Mouse (Mus musculus): ENCODE data around the gene Tdrd1. TPM values are rescaled to one million over a fixed set of nuclear protein-coding genes. Genes with fewer than 3 reads are reported as not detected.
"Not testable (repeated sequence)": the region's sequence is repeated elsewhere in the genome, so short reads cannot be mapped to it uniquely, and the experiment has no call there.

The Tdrd1 gene
- 0.68 and 0.95 TPM in 2 replicates for polyA plus RNA-seq (2014; fragmentation: Nextera tagmentation; extraction: Ambion mirVana)

DNA sequence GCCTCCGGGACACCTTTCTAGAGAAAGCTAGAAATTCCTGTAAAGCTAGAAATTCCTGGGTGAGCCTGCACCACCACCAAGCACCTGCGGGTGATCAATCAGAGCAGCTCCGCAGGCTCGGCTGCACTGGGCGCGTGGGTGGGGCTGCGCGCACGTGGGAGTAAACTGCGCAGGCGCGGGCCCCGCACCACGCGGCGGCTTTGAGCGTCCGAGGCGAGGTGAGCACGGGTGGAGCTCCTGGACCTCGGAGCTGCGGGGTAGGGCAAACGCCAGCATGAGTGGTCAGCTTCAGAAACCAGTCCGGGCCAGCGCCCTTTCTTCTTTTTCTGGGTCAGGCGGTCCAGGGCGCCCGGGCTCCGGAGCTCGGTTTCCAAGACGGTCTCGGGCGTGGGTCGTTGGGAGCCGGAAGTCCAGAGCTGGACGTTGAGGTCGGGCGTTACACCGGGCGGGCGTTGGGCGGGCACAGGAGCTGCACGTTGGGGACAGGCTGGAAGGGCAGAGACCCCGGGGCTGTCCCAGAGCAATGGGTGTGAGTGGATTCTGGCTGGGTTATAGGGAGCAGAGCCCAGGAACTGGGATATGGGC, at the start of gene Tdrd1:
TSS of gene Tdrd1 (plus strand) at position 163 of the 585 bp plus-strand sequence.
- Histone ChIP-seq H3K9ac (ENCODE audit: low read depth, low read length) (no peak within 1 kb of the TSS), H3K36me3 (ENCODE audit: control insufficient read depth, insufficient read depth, low read length) (no peaks in the 10 kb centered on the region), H3K4me3 (ENCODE audit: low read depth, low read length) (no peak within 1 kb of the TSS), H3K4me2 (replicated peaks; ENCODE audit: low read depth, low read length) (no peak within 1 kb of the TSS), H3K27me3 (ENCODE audit: control insufficient read depth, insufficient read depth, low read length) (no peaks in the 10 kb centered on the region), H3K4me1 (replicated peaks; ENCODE audit: control insufficient read depth, insufficient read depth, low read length) (no peaks in the 10 kb centered on the region), H3K9me3 (ENCODE audit: control insufficient read depth, low read length) (no peaks in the 10 kb centered on the region), H3K27ac (ENCODE audit: low read depth, low read length) (no peak within 1 kb of the TSS)
- 63% methylated on average over 44 of the region's 44 CpGs for WGBS
- DNase-seq (ENCODE audit: low spot score), result peak; percentile 28
- ATAC-seq (ENCODE audit: low FRiP score), result no peak

DNA sequence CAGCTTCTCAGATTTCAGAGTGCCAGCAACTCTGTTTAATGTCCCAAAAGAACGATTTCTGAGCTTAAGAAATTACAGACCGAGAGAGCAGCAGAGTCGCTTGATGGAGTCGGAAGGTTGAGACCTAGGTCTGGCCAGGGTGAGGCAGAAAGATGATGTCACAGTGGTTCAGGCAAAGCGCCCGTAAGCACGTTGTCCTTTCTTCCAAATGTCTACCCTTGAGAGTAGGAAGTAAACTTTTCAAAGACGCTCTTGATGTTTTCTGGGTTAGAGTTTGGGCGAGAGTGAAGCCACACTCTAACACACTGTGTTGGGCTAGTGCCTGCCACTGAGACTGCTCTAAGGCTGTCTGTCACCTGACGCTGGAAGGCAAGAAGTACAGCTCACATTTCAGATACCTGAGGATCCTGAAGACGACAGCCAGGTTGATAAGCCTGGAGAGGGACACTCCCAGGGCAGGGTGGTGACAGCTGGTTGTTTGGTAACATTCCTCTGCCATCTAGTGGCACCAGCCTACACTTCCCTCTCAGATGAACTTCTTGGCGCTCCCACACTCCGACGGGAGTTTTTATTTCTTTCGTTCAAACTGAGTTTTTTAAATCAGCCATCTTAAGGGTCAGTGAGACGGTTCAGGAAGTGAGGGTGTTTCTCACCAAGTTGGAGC, 49.2 kb upstream of the Tdrd1 start:
- H3K9me3 ChIP-seq (ENCODE audit: control insufficient read depth, low read length), result no peaks in the 10 kb centered on the region
- 46% methylated on average over 16 of the region's 16 CpGs for WGBS
- H3K27me3 ChIP-seq (ENCODE audit: control insufficient read depth, insufficient read depth, low read length), result peaks cover 3% of the 10 kb centered on the region; the same call in 1 of the 2 replicates
- H3K36me3 ChIP-seq (ENCODE audit: control insufficient read depth, insufficient read depth, low read length), result no peaks in the 10 kb centered on the region
- H3K4me2 ChIP-seq (replicated peaks; ENCODE audit: low read depth, low read length), result no peak overlapping the region
- DNase-seq (ENCODE audit: low spot score), result peak; percentile 47
- no peak overlapping the region for H3K4me3 ChIP-seq (ENCODE audit: low read depth, low read length)
- no peak for ATAC-seq (ENCODE audit: low FRiP score)
- no peak overlapping the region for H3K27ac ChIP-seq (ENCODE audit: low read depth, low read length)
- 0 out of 2 replicates have a peak, but pooled peaks cover 2% of the 10 kb centered on the region for H3K4me1 ChIP-seq (replicated peaks; ENCODE audit: control insufficient read depth, insufficient read depth, low read length)
- no peak overlapping the region for H3K9ac ChIP-seq (ENCODE audit: low read depth, low read length)

DNA sequence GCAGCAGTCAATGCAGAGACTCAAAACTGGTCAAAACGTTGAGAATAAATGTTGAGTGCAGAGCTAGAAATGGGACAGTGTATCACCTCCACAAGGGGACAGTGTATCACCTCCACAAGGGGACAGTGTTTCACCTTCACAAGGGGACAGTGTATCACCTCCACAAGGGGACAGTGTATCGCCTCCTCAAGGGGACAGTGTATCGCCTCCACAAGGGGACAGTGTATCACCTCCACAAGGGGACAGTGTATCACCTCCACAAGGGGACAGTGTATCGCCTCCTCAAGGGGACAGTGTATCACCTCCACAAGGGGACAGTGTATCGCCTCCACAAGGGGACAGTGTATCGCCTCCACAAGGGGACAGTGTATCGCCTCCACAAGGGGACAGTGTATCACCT, 47.5 kb upstream of the Tdrd1 start:
- not testable (repeated sequence) for H3K27me3 ChIP-seq (ENCODE audit: control insufficient read depth, insufficient read depth, low read length)

DNA sequence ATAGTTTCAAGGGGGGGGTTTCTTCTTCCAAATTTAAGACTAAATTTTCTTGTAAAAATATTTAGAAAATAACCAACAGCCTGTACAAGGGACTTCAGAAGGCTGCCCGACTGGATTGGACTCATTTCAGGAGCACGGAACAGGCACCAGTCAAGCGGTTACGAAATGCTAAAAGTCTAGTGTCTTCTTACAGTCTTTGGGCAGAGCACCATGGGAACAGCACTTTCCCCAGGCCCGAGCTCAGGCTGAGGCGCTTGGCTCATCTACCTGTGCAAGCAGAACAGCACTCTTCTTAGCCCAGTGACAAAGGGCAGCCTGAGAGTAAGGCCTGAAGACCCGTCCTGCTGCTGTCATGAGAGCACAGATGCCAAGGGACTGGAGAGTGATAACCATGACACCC, 38.1 kb upstream of the Tdrd1 start:
- no peaks in the 10 kb centered on the region for H3K27me3 ChIP-seq (ENCODE audit: control insufficient read depth, insufficient read depth, low read length)
- no peaks in the 10 kb centered on the region for H3K4me1 ChIP-seq (replicated peaks; ENCODE audit: control insufficient read depth, insufficient read depth, low read length)
- WGBS, result 89% methylated on average over 7 of the region's 7 CpGs
- H3K9ac ChIP-seq (ENCODE audit: low read depth, low read length), result no peak overlapping the region
- no peak overlapping the region for H3K27ac ChIP-seq (ENCODE audit: low read depth, low read length)
- H3K9me3 ChIP-seq (ENCODE audit: control insufficient read depth, low read length), result no peaks in the 10 kb centered on the region
- no peak overlapping the region for H3K4me2 ChIP-seq (replicated peaks; ENCODE audit: low read depth, low read length)
- H3K36me3 ChIP-seq (ENCODE audit: control insufficient read depth, insufficient read depth, low read length), result peaks cover 4% of the 10 kb centered on the region; the same call in 1 of the 2 replicates
- ATAC-seq (ENCODE audit: low FRiP score), result no peak
- H3K4me3 ChIP-seq (ENCODE audit: low read depth, low read length), result no peak overlapping the region
- no peak for DNase-seq (ENCODE audit: low spot score)

More for the DNA sequence above, 47.5 kb upstream of the Tdrd1 start:
- not testable (repeated sequence) for H3K9ac ChIP-seq (ENCODE audit: low read depth, low read length); H3K4me1 ChIP-seq (replicated peaks; ENCODE audit: control insufficient read depth, insufficient read depth, low read length); H3K27ac ChIP-seq (ENCODE audit: low read depth, low read length); H3K9me3 ChIP-seq (ENCODE audit: control insufficient read depth, low read length); H3K4me2 ChIP-seq (replicated peaks; ENCODE audit: low read depth, low read length); ATAC-seq (ENCODE audit: low FRiP score); DNase-seq (ENCODE audit: low spot score); H3K4me3 ChIP-seq (ENCODE audit: low read depth, low read length); H3K36me3 ChIP-seq (ENCODE audit: control insufficient read depth, insufficient read depth, low read length)
- 91% methylated on average over 7 of the region's 7 CpGs for WGBS

DNA sequence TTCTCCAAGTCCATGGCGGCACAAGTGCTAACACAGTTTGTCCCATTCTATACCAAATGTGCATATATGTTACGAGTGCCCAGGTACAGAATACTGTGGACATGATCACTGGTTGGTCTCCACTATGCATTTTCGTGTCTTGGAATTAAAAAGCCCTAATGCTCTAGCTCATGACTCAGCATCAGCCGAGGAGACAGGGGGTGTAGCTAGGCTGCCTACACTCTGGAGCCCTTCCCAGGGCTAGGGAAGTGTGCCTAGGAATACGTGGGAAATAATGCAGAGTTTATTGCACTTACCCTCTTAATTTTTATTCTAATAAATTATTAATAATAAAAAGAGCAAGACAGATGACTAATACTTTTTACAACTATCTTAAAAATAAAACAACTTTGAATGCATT, 37.1 kb upstream of the Tdrd1 start:
- Histone ChIP-seq H3K4me2 (replicated peaks; ENCODE audit: low read depth, low read length) (no peak overlapping the region), H3K27ac (ENCODE audit: low read depth, low read length) (no peak overlapping the region), H3K27me3 (ENCODE audit: control insufficient read depth, insufficient read depth, low read length) (no peaks in the 10 kb centered on the region), H3K9me3 (ENCODE audit: control insufficient read depth, low read length) (no peaks in the 10 kb centered on the region), H3K9ac (ENCODE audit: low read depth, low read length) (no peak overlapping the region), H3K4me1 (replicated peaks; ENCODE audit: control insufficient read depth, insufficient read depth, low read length) (no peaks in the 10 kb centered on the region), H3K4me3 (ENCODE audit: low read depth, low read length) (no peak overlapping the region), H3K36me3 (ENCODE audit: control insufficient read depth, insufficient read depth, low read length) (peaks cover 7% of the 10 kb centered on the region; the same call in 1 of the 2 replicates)
- WGBS, result 95% methylated on average over 5 of the region's 5 CpGs
- DNase-seq (ENCODE audit: low spot score) (no peak), ATAC-seq (ENCODE audit: low FRiP score) (no peak)

DNA sequence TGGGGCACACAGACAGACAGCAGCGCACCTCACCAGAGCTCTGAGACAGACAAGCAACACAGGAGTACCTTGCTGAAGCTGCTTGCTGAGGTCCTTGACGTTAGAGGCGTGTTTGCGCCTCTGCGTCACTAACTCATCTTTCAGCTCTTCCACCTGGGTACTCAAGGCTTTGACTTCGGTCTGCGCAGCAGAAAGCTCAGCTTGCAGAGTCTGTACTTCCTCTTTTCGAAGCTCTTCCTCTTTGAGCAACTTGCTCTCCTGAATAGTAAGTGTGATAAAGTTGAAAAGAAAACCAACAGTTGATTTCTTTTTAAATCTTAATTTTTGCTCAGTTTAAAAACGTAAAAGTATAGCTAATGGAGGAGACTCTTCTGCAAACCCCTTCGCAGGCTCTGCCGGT, 28.6 kb upstream of the Tdrd1 start:
- Histone ChIP-seq H3K36me3 (ENCODE audit: control insufficient read depth, insufficient read depth, low read length) (peaks cover 9% of the 10 kb centered on the region; the same call in 1 of the 2 replicates), H3K4me1 (replicated peaks; ENCODE audit: control insufficient read depth, insufficient read depth, low read length) (no peaks in the 10 kb centered on the region), H3K4me2 (replicated peaks; ENCODE audit: low read depth, low read length) (no peak overlapping the region), H3K4me3 (ENCODE audit: low read depth, low read length) (no peak overlapping the region), H3K27ac (ENCODE audit: low read depth, low read length) (no peak overlapping the region), H3K9ac (ENCODE audit: low read depth, low read length) (no peak overlapping the region), H3K9me3 (ENCODE audit: control insufficient read depth, low read length) (no peaks in the 10 kb centered on the region), H3K27me3 (ENCODE audit: control insufficient read depth, insufficient read depth, low read length) (no peaks in the 10 kb centered on the region)
- no peak for ATAC-seq (ENCODE audit: low FRiP score)
- DNase-seq (ENCODE audit: low spot score), result no peak
- 95% methylated on average over 11 of the region's 11 CpGs for WGBS

DNA sequence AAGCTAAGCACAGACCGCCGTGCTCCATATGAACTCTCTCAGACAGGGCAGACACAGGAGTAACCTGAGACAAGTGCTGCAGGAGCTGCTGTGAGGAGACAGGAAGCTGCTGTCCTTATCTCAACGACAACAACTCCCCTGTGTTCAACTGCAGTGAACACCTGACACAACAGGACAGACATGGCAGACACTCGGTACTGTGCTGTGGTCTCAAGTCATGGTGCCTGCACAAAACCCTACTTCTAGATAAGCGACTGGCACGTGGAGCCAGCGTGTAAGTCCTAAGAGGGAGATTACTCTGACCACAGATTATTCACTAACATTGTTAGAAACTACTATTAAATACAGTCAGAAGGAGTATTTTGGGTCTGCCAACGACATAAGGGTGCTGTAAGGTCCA, 25.8 kb upstream of the Tdrd1 start:
- Histone ChIP-seq H3K9me3 (ENCODE audit: control insufficient read depth, low read length) (no peaks in the 10 kb centered on the region), H3K4me1 (replicated peaks; ENCODE audit: control insufficient read depth, insufficient read depth, low read length) (no peaks in the 10 kb centered on the region), H3K9ac (ENCODE audit: low read depth, low read length) (no peak overlapping the region), H3K36me3 (ENCODE audit: control insufficient read depth, insufficient read depth, low read length) (0 out of 2 replicates have a peak, but pooled peaks cover 4% of the 10 kb centered on the region), H3K27me3 (ENCODE audit: control insufficient read depth, insufficient read depth, low read length) (no peaks in the 10 kb centered on the region), H3K4me3 (ENCODE audit: low read depth, low read length) (no peak overlapping the region), H3K4me2 (replicated peaks; ENCODE audit: low read depth, low read length) (no peak overlapping the region), H3K27ac (ENCODE audit: low read depth, low read length) (no peak overlapping the region)
- no peak for DNase-seq (ENCODE audit: low spot score)
- ATAC-seq (ENCODE audit: low FRiP score), result no peak
- WGBS, result 85% methylated on average over 8 of the region's 8 CpGs

DNA sequence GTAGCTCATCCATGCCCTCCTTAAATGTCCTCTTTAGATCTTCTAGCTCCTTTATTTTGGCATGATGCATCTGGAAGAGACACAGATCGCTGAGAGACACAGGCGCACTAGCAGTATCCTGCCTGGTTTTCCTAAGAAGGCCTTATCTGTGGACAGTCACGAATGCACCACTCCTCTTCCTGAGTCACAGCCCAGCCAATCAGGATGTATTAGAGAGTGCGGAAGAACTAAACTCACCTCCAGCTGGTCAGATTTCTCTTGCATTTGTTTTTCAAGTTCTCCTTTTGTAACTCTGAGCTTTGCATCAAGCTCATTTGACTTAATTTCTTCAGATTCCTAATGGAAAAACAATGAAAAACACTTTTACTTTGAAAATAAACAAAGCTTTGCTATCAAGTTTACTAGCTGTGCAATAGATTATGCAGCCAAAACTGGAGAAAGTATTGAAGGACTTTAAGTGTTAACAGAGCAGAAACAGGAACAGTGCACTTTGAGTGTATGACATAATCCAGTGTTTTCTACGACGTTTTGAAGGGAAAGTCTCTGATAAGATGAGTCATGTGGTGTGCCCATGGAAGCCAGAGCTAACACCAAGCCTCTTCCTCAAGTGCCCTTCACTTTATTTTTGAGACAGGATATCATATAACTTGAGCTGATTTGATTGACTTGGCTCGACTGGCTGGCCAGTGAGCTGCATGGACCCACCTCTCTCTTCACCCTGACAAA, 24.9 kb upstream of the Tdrd1 start:
- no peaks in the 10 kb centered on the region for H3K9me3 ChIP-seq (ENCODE audit: control insufficient read depth, low read length)
- no peak overlapping the region for H3K27ac ChIP-seq (ENCODE audit: low read depth, low read length)
- ATAC-seq (ENCODE audit: low FRiP score) (no peak), DNase-seq (ENCODE audit: low spot score) (no peak)
- H3K27me3 ChIP-seq (ENCODE audit: control insufficient read depth, insufficient read depth, low read length), result no peaks in the 10 kb centered on the region
- no peak overlapping the region for H3K4me3 ChIP-seq (ENCODE audit: low read depth, low read length)
- no peaks in the 10 kb centered on the region for H3K4me1 ChIP-seq (replicated peaks; ENCODE audit: control insufficient read depth, insufficient read depth, low read length)
- no peak overlapping the region for H3K9ac ChIP-seq (ENCODE audit: low read depth, low read length)
- H3K4me2 ChIP-seq (replicated peaks; ENCODE audit: low read depth, low read length), result no peak overlapping the region
- 88% methylated on average over 7 of the region's 7 CpGs for WGBS
- H3K36me3 ChIP-seq (ENCODE audit: control insufficient read depth, insufficient read depth, low read length), result 0 out of 2 replicates have a peak, but pooled peaks cover 3% of the 10 kb centered on the region

Data from hindbrain, embryonic 11.5 days (tissue).